Mouse (Mus musculus) embryonic facial prominence, embryonic 15.5 days (tissue): ENCODE results near the gene Prpsap1. TPM values are rescaled to one million over a fixed set of nuclear protein-coding genes. Genes with fewer than 3 reads are reported as not detected.

Experiments
- ATAC-seq: fragments of 200-750 bp; cut with Nextera tagmentation; 2 replicates; pipeline ENCODE4 v1.8.0; 2017; ENCODE audit warnings: low read depth, moderate TSS enrichment; ENCODE audit not compliant: insufficient number of reproducible peaks, low FRiP score, low TSS enrichment
- H3K27ac ChIP-seq: fragments of 300-500 bp; sonication (generic); replicated peaks from 2 replicates; pipeline ENCODE4 v1.5.1; 2015; ENCODE audit warnings: mild to moderate bottlenecking, inconsistent platforms
- H3K27me3 ChIP-seq: fragments of 300-500 bp; sonication (generic); 2 replicates; pipeline ENCODE4 v1.6.1; 2015; ENCODE audit warnings: inconsistent platforms
- H3K36me3 ChIP-seq: fragments of 300-500 bp; sonication (generic); 2 replicates; pipeline ENCODE4 v1.6.1; 2015; ENCODE audit warnings: mild to moderate bottlenecking, inconsistent platforms
- H3K4me1 ChIP-seq: fragments of 300-500 bp; sonication (generic); 2 replicates; pipeline ENCODE4 v1.6.1; 2015; ENCODE audit warnings: inconsistent platforms
- H3K4me2 ChIP-seq: fragments of 300-500 bp; sonication (generic); replicated peaks from 2 replicates; pipeline ENCODE4 v1.6.1; 2015; ENCODE audit warnings: mild to moderate bottlenecking, inconsistent platforms
- H3K4me3 ChIP-seq: fragments of 300-500 bp; sonication (generic); replicated peaks from 2 replicates; pipeline ENCODE4 v1.5.1; 2015; ENCODE audit warnings: mild to moderate bottlenecking, inconsistent platforms
- H3K9ac ChIP-seq: fragments of 300-500 bp; sonication (generic); 2 replicates; pipeline ENCODE4 v1.6.1; 2015; ENCODE audit warnings: inconsistent platforms
- H3K9me3 ChIP-seq: fragments of 300-500 bp; sonication (generic); replicated peaks from 2 replicates; pipeline ENCODE4 v1.6.1; 2016; ENCODE audit warnings: inconsistent platforms
- WGBS: fragments of 180-500 bp; shearing (Covaris S2); methylation state at CpG from one replicate; pipeline ENCODE4 v1.1.7; 2015; 5-methylcytosine and 5-hydroxymethylcytosine counted together
- polyA plus RNA-seq: library from polyadenylated mRNA; unstranded; fragments of >200 nt; fragmentation: Nextera tagmentation; extraction: Ambion mirVana; gene quantifications from 2 replicates; pipeline ENCODE4 v1.2.1, GENCODE M21; 2015

Prpsap1 gene
- polyA plus RNA-seq, 1 experiment from 2014 or later = 161 TPM

- H3K27ac ChIP-seq = no peak overlapping the region
- H3K9ac ChIP-seq = no peak overlapping the region
- H3K27me3 ChIP-seq = peaks cover 9% of the 10 kb centered on the region
- H3K4me3 ChIP-seq = no peak overlapping the region
- no peaks in the 10 kb centered on the region for H3K9me3 ChIP-seq
- H3K4me1 ChIP-seq = peaks cover 13% of the 10 kb centered on the region
- H3K4me2 ChIP-seq = no peak overlapping the region
- no peak for ATAC-seq
- H3K36me3 ChIP-seq = peaks cover 20% of the 10 kb centered on the region
- 68% methylated on average over 15 of the region's 15 CpGs for WGBS
Observed at GRCm38 (mm10) chr11:116442129-116442866, 51.7 kb downstream of the Prpsap1 start.

GRCm38 (mm10) chr11:116440408-116441068, 53.5 kb downstream of the Prpsap1 start:
- H3K4me3 ChIP-seq = no peak overlapping the region
- ATAC-seq = no peak
- no peak overlapping the region for H3K27ac ChIP-seq
- H3K9me3 ChIP-seq = no peaks in the 10 kb centered on the region
- no peaks in the 10 kb centered on the region for H3K27me3 ChIP-seq
- H3K36me3 ChIP-seq = peaks cover 31% of the 10 kb centered on the region
- no peak overlapping the region for H3K4me2 ChIP-seq
- WGBS = 76% methylated on average over 7 of the region's 7 CpGs
- H3K9ac ChIP-seq = no peak overlapping the region
- H3K4me1 ChIP-seq = peaks cover 22% of the 10 kb centered on the region

GRCm38 (mm10) chr11:116439269-116440240, 54.4 kb downstream of the Prpsap1 start:
- Histone ChIP-seq H3K27ac (no peak overlapping the region), H3K27me3 (no peaks in the 10 kb centered on the region), H3K4me3 (no peak overlapping the region), H3K9me3 (no peaks in the 10 kb centered on the region), H3K4me2 (no peak overlapping the region), H3K36me3 (peaks cover 31% of the 10 kb centered on the region), H3K9ac (no peak overlapping the region), H3K4me1 (peaks cover 27% of the 10 kb centered on the region)
- WGBS = 79% methylated on average over 19 of the region's 19 CpGs
- no peak for ATAC-seq

GRCm38 (mm10) chr11:116437541-116437940, 56.5 kb downstream of the Prpsap1 start:
- no peaks in the 10 kb centered on the region for H3K27me3 ChIP-seq
- no peak overlapping the region for H3K9ac ChIP-seq
- peaks cover 31% of the 10 kb centered on the region for H3K36me3 ChIP-seq
- H3K4me2 ChIP-seq = no peak overlapping the region
- WGBS = 82% methylated on average over 11 of the region's 11 CpGs
- peaks cover 34% of the 10 kb centered on the region for H3K4me1 ChIP-seq
- H3K27ac ChIP-seq = no peak overlapping the region
- no peak for ATAC-seq
- no peaks in the 10 kb centered on the region for H3K9me3 ChIP-seq
- no peak overlapping the region for H3K4me3 ChIP-seq

GRCm38 (mm10) chr11:116436725-116437331, 57.2 kb downstream of the Prpsap1 start:
- Histone ChIP-seq H3K4me3 (no peak overlapping the region), H3K9ac (no peak overlapping the region), H3K9me3 (no peaks in the 10 kb centered on the region), H3K4me1 (peaks cover 37% of the 10 kb centered on the region), H3K27me3 (no peaks in the 10 kb centered on the region), H3K27ac (no peak overlapping the region; the same call in 1 of the 2 replicates), H3K4me2 (peak overlapping the region; percentile 59; the same call in 1 of the 2 replicates), H3K36me3 (peaks cover 31% of the 10 kb centered on the region)
- WGBS = 45% methylated on average over 4 of the region's 4 CpGs
- no peak for ATAC-seq

GRCm38 (mm10) chr11:116435992-116436724, 57.8 kb downstream of the Prpsap1 start:
- H3K4me2 ChIP-seq = peak overlapping the region; percentile 59
- no peak for ATAC-seq
- H3K36me3 ChIP-seq = peaks cover 31% of the 10 kb centered on the region
- H3K9me3 ChIP-seq = no peaks in the 10 kb centered on the region
- H3K4me1 ChIP-seq = peaks cover 40% of the 10 kb centered on the region
- H3K27me3 ChIP-seq = no peaks in the 10 kb centered on the region
- H3K27ac ChIP-seq = peak overlapping the region; percentile 60; the same call in 1 of the 2 replicates
- H3K4me3 ChIP-seq = peak overlapping the region; percentile 74; the same call in 1 of the 2 replicates
- H3K9ac ChIP-seq = no peak overlapping the region
- WGBS = 50% methylated on average over 5 of the region's 5 CpGs

GRCm38 (mm10) chr11:116434967-116435752, 58.8 kb downstream of the Prpsap1 start:
- H3K9ac ChIP-seq = peak overlapping the region; percentile 85
- H3K27ac ChIP-seq = peak overlapping the region; percentile 92
- 49% methylated on average over 12 of the region's 12 CpGs for WGBS
- peaks cover 42% of the 10 kb centered on the region for H3K4me1 ChIP-seq
- no peak for ATAC-seq
- no peaks in the 10 kb centered on the region for H3K27me3 ChIP-seq
- peaks cover 29% of the 10 kb centered on the region for H3K36me3 ChIP-seq
- no peaks in the 10 kb centered on the region for H3K9me3 ChIP-seq
- peak overlapping the region; percentile 74 for H3K4me3 ChIP-seq
- peak overlapping the region; percentile 59 for H3K4me2 ChIP-seq

- Histone ChIP-seq H3K4me2 (peak overlapping the region; percentile 59), H3K27ac (peak overlapping the region; percentile 92), H3K9me3 (no peaks in the 10 kb centered on the region), H3K9ac (peak overlapping the region; percentile 85), H3K4me1 (peaks cover 43% of the 10 kb centered on the region), H3K36me3 (peaks cover 22% of the 10 kb centered on the region), H3K4me3 (peak overlapping the region; percentile 74), H3K27me3 (no peaks in the 10 kb centered on the region)
- ATAC-seq = peak; percentile 11
- WGBS = under 1% methylated on average over 54 of the region's 67 CpGs
Observed at GRCm38 (mm10) chr11:116434287-116434966, 59.6 kb downstream of the Prpsap1 start.
